10 mouse cellular contexts compared by ENCODE assay signal in the genomic region with DNA sequence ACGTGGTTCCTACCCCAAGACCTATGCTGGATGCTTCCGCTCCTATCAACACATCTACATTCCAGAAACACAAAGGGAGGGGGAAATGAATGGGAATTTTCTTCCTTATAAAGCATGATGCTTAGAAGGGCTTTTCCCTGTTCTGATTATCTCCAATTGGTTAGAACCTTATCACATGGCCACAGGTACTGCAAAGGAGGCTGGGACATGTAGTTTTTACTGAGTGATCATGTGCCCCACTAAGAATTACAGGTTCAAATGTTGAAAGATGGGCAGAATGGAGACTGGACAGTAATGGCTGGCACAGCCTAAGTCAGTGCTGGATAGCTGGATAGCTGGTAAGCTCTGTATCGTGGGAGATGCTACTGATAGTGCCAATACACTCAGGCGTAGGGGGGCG. TPM values are rescaled to one million over a fixed set of nuclear protein-coding genes. Genes with fewer than 3 reads are reported as not detected.
DNase-seq lines count a peak whose midpoint lies in the region; ATAC-seq lines count a peak whose summit lies in the region.
"Had no signal": no experiment of that assay in that cellular context is flagged by ENCODE, and none has a peak within 500 bp of the region (broad histone marks: within the 10 kb centered on the region; RNA-seq: fewer than 3 reads in every experiment).

No protein-coding gene starts in this region.

- H3K4me2 ChIP-seq in midbrain, embryonic 11.5 days = no peak overlapping the region
- H3K4me2 ChIP-seq: liver, embryonic 13.5 days had no signal

- no peak overlapping the region for H3K9ac ChIP-seq in midbrain, embryonic 11.5 days (ENCODE audit: low read length)
- H3K9ac ChIP-seq: liver, embryonic 13.5 days had no signal

- H3K36me3 ChIP-seq in midbrain, embryonic 11.5 days (ENCODE audit: control insufficient read depth, insufficient read depth, low read length) = no peaks in the 10 kb centered on the region
- no peaks in the 10 kb centered on the region for H3K36me3 ChIP-seq in midbrain, embryonic 10.5 days
- H3K36me3 ChIP-seq: liver, embryonic 13.5 days had no signal

- H3K27ac ChIP-seq in midbrain, embryonic 11.5 days (ENCODE audit: low read depth, low read length) = no peak overlapping the region
- no peak overlapping the region for H3K27ac ChIP-seq in midbrain, embryonic 10.5 days (replicated peaks)
- H3K27ac ChIP-seq: liver, embryonic 13.5 days had no signal

- H3K4me1 ChIP-seq in midbrain, embryonic 11.5 days (ENCODE audit: control insufficient read depth, insufficient read depth, low read length) = 0 out of 2 replicates have a peak, but pooled peaks cover 2% of the 10 kb centered on the region
- H3K4me1 ChIP-seq in midbrain, embryonic 10.5 days = peaks cover 15% of the 10 kb centered on the region
- H3K4me1 ChIP-seq: liver, embryonic 13.5 days had no signal

- H3K4me3 ChIP-seq in midbrain, embryonic 11.5 days (ENCODE audit: low read depth, low read length) = no peak overlapping the region
- no peak overlapping the region for H3K4me3 ChIP-seq in midbrain, embryonic 10.5 days
- H3K4me3 ChIP-seq: liver, embryonic 13.5 days had no signal

- no peaks in the 10 kb centered on the region for H3K9me3 ChIP-seq in midbrain, embryonic 11.5 days (ENCODE audit: control insufficient read depth, low read length)
- H3K9me3 ChIP-seq in midbrain, embryonic 10.5 days (replicated peaks) = no peaks in the 10 kb centered on the region
- H3K9me3 ChIP-seq: liver, embryonic 13.5 days had no signal

- WGBS in midbrain, embryonic 11.5 days = 85% methylated on average over 5 of the region's 5 CpGs
- WGBS in midbrain, embryonic 10.5 days = 83% methylated on average over 5 of the region's 5 CpGs

- DNase-seq in frontal cortex, adult 2 months (ENCODE audit: extremely low spot score in 1 of 2, low spot score in 1 of 2) = peak; percentile 52 to 69
- no peak for DNase-seq in frontal cortex, postnatal 25 days (ENCODE audit: low spot score in 2 of 2)
- DNase-seq in midbrain, embryonic 11.5 days (ENCODE audit: low spot score, missing footprints) = no peak
- DNase-seq in midbrain, embryonic 10.5 days (ENCODE audit: low spot score) = no peak
- peak; percentile 22 to 34 for DNase-seq in layer of hippocampus, postnatal 10 days (ENCODE audit: low spot score in 2 of 2)
- peak; percentile 63 for DNase-seq in telencephalon, adult 2 months (ENCODE audit: low read depth, low spot score)
- DNase-seq in spleen, postnatal 36 days (ENCODE audit: low spot score in 2 of 2) = no peak
- no peak for DNase-seq in thymus, postnatal 0 days (ENCODE audit: low spot score)
- DNase-seq: cerebellum, adult 9-10 months; liver, embryonic 13.5 days had no signal

- no peaks in the 10 kb centered on the region for H3K27me3 ChIP-seq in midbrain, embryonic 11.5 days (ENCODE audit: control insufficient read depth, insufficient read depth, low read length)
- H3K27me3 ChIP-seq in midbrain, embryonic 10.5 days (ENCODE audit: low read depth, poor library complexity, severe bottlenecking) = no peaks in the 10 kb centered on the region

- ATAC-seq in midbrain, embryonic 11.5 days (ENCODE audit: low FRiP score) = peak; percentile 44; the same call in 1 of the 2 replicates

RNA-seq across cellular contexts. Expression of a gene that starts 21.2 kb away (rescaled TPM):
- 51.8 and 59.3 TPM in 2 replicates for polyA plus RNA-seq in frontal cortex, adult 2 months (2012; rRNA removed)
- polyA plus RNA-seq in midbrain, embryonic 11.5 days (2014; fragmentation: Nextera tagmentation; extraction: Ambion mirVana) = 20.7 and 22.7 TPM in 2 replicates
- polyA plus RNA-seq in midbrain, embryonic 10.5 days (2016; fragmentation: Nextera tagmentation; extraction: Ambion mirVana) = 14.9 and 18.6 TPM in 2 replicates
- 10 to 100 TPM; 93.9 to 95.2 TPM for total RNA-seq in layer of hippocampus, postnatal 10 days (2021)
- polyA plus RNA-seq in thymus, postnatal 0 days (2015; fragmentation: Nextera tagmentation; extraction: Ambion mirVana) = 1.5 and 1.8 TPM in 2 replicates

RNA-seq across cellular contexts. Expression of a gene that starts 55.5 kb away (rescaled TPM):
- 138 and 159 TPM in 2 replicates for polyA plus RNA-seq in frontal cortex, adult 2 months (2012; rRNA removed)
- 10.2 and 10.4 TPM in 2 replicates for polyA plus RNA-seq in midbrain, embryonic 11.5 days (2014; fragmentation: Nextera tagmentation; extraction: Ambion mirVana)
- polyA plus RNA-seq in midbrain, embryonic 10.5 days (2016; fragmentation: Nextera tagmentation; extraction: Ambion mirVana) = 11.9 and 18.7 TPM in 2 replicates
- total RNA-seq in layer of hippocampus, postnatal 10 days (2021) = 100 to 1,000 TPM; 155 TPM
- polyA plus RNA-seq in thymus, postnatal 0 days (2015; fragmentation: Nextera tagmentation; extraction: Ambion mirVana) = 0.04 TPM in 1 of 2 replicates, not detected in the other

Comparison
In these comparisons a context has a peak if more than half of its experiments do, and no peak if none do; other contexts are left out.
1. DNase-seq: peak in frontal cortex, adult 2 months (2 of 2), layer of hippocampus, postnatal 10 days (2 of 2) and telencephalon, adult 2 months (single experiment); none in frontal cortex, postnatal 25 days (0 of 2), midbrain, embryonic 11.5 days (single experiment), midbrain, embryonic 10.5 days (single experiment), spleen, postnatal 36 days (0 of 2) and thymus, postnatal 0 days (single experiment).
2. RNA of a gene that starts 55.5 kb away (polyA plus RNA-seq): 138 to 159 TPM in frontal cortex, adult 2 months, 11.9 to 18.7 TPM in midbrain, embryonic 10.5 days and 10.2 to 10.4 TPM in midbrain, embryonic 11.5 days; 0.04 TPM in thymus, postnatal 0 days; every median in the first group is over 10 times any median in the second.